Mouse (Mus musculus) ovary, postnatal 14 days (tissue): Measurements from ENCODE around the gene Hdlbp.

Experiments
- DNase-seq: peaks from one replicate; pipeline ENCODE4 v3.0.0; 2022; ENCODE audit warnings: low spot score

Gene Hdlbp

GRCm38 (mm10) chr1:93445111-93445821, 33.3 kb downstream of the Hdlbp start:
- peak; percentile 73 for DNase-seq

- peak; percentile 49 for DNase-seq
Measured at GRCm38 (mm10) chr1:93444405-93445110, 34.1 kb downstream of the Hdlbp start.

GRCm38 (mm10) chr1:93439321-93439720, 39.3 kb downstream of the Hdlbp start:
- DNase-seq: no peak

DNA sequence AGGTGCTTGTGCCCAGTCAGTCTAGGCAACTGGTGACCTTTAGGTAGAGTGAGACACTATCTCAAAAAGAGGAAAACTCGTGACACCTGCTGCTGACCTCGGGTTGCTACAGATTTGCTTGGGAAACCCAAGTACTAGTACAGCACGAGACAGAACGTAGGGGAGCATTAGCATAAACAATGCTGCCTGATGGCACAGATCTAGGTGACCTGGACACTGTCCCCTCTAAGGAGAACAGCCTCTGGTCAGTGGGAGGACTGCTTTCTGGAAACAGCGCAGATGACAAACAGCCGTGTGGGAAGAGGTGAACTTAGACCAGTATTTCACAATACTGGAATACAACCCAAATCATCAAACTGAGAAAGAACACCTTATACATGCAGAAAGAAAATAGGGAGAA, 46.5 kb downstream of the Hdlbp start:
- no peak for DNase-seq

- DNase-seq: no peak
Measured at GRCm38 (mm10) chr1:93403403-93403802, 75.2 kb downstream of the Hdlbp start.

DNA sequence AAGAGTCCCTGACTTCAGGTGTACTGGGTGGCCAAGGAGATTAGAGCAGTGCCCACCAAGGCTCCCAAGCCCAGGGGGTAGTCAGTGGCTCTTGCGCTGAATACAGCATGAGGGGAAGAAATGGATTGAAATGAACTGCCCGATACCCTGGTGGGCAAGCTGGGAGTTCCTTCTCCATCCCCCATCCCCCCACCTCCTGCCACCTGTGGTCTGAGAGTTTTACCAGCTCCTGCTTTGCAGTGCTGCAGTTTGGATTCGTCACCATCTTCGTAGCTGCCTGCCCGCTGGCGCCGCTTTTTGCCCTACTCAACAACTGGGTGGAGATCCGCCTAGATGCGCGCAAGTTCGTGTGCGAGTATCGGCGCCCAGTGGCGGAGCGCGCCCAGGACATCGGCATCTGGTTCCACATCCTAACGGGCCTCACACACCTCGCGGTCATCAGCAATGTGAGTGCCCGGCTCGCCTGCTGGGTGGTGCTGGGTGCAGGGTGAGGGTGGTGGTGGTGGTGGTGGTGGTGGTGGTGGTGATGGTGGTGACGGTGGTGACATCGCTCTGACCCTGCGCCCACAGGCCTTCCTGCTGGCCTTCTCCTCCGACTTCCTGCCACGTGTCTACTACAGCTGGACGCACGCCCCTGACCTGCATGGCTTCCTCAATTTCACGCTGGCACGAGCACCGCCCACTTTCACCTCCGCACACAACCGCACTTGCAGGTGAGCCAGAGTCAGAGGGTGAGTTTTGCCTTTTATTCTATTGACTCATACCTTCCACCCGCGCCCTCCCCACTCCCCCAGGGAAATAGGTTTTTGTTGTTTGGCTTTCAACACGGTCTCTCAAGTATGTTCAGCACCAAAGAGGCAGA, 77.2 kb downstream of the Hdlbp start:
- peak; percentile 4 for DNase-seq

DNA sequence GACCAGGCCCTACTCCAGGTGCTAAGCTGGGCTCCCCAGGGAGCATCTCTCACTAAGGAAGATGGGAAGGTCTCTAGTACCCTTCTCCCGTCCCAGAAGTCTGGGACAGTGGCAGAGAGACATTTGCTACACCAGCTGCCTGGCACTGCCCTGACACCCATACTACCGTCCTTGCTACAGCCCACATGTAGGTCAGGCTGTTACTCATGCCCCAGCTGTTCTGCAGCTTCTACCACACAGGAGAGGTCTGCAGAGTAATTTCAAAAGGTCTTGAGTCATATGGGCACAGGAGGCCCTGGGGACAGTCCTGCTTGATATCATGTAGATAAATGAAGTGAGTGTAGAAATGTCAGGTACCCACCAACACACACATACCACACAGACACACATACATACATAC, 89.7 kb downstream of the Hdlbp start:
- DNase-seq: no peak

- no peak for DNase-seq
Measured at GRCm38 (mm10) chr1:93387198-93387597, 91.4 kb downstream of the Hdlbp start.

- DNase-seq: no peak
Measured at GRCm38 (mm10) chr1:93379117-93379516, 99.5 kb downstream of the Hdlbp start.

GRCm38 (mm10) chr1:93377307-93377706, 101.3 kb downstream of the Hdlbp start:
- no peak for DNase-seq

GRCm38 (mm10) chr1:93373665-93374064, 105.0 kb downstream of the Hdlbp start, which contains the start of gene Ano7:
TSS of gene Ano7 (plus strand) at chr1:93373930.
- no peak for DNase-seq

- no peak for DNase-seq
Measured at GRCm38 (mm10) chr1:93365641-93366040, 113.0 kb downstream of the Hdlbp start.

DNA sequence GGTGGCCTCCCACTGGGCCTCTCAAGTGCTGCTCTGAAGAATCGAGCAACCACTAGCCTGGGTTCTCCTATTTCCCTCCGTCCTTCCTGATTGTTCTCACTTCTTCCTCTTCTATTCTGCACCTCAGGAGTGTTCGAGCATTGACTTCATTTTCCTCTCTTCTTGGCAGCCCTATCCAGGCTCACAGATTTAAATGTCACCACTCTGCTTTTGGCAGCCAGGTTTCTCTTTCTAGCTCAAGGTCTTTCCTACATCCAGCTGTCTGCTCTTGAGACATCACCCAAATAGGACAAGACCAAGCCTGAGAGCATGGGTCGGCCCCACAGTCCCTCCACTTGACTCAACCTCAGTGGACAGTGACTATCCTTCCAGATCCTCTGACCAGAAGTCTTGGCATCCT, 116.0 kb downstream of the Hdlbp start:
- DNase-seq: no peak
